Mouse (Mus musculus): Measurements from ENCODE around the gene Edem2. TPM values are rescaled to one million over a fixed set of nuclear protein-coding genes. Genes with fewer than 3 reads are reported as not detected.

Edem2 gene
- polyA plus RNA-seq, 1 experiment: 44.9 TPM

- Histone ChIP-seq H3K27me3 (replicated peaks; ENCODE audit: control insufficient read depth, insufficient read depth, low read length) (no peaks in the 10 kb centered on the region), H3K4me1 (ENCODE audit: control insufficient read depth, insufficient read depth, low read length) (no peaks in the 10 kb centered on the region), H3K4me3 (ENCODE audit: insufficient read depth, low read depth, low read length) (no peak overlapping the region), H3K27ac (ENCODE audit: insufficient read depth, low read depth, low read length) (no peak overlapping the region), H3K36me3 (ENCODE audit: control insufficient read depth, insufficient read depth, low read length) (peaks cover 3% of the 10 kb centered on the region)
- WGBS: 64% methylated on average over 6 of the region's 6 CpGs
- TF ChIP-seq CTCF (conservative IDR thresholded peaks at IDR 0.05; ENCODE audit: insufficient read depth, insufficient read length, low read depth, low read length): no peak
- TF ChIP-seq POLR2A (IDR thresholded peaks at IDR 0.05; ENCODE audit: low read depth, low read length): no peak
- DNase-seq: no peak
These were observed 65.3 kb downstream of the Edem2 start for GRCm38 (mm10) chr2:155663910-155664460.

- TF ChIP-seq CTCF (conservative IDR thresholded peaks at IDR 0.05; ENCODE audit: insufficient read depth, insufficient read length, low read depth, low read length) (peak; percentile 68), POLR2A (IDR thresholded peaks at IDR 0.05; ENCODE audit: low read depth, low read length) (no peak)
- H3K27ac ChIP-seq (ENCODE audit: insufficient read depth, low read depth, low read length): no peak overlapping the region
- H3K27me3 ChIP-seq (replicated peaks; ENCODE audit: control insufficient read depth, insufficient read depth, low read length): no peaks in the 10 kb centered on the region
- H3K4me3 ChIP-seq (ENCODE audit: insufficient read depth, low read depth, low read length): no peak overlapping the region
- WGBS: 15% methylated on average over 5 of the region's 5 CpGs
- H3K4me1 ChIP-seq (ENCODE audit: control insufficient read depth, insufficient read depth, low read length): no peaks in the 10 kb centered on the region
- peak; percentile 62 for DNase-seq
- peaks cover 3% of the 10 kb centered on the region for H3K36me3 ChIP-seq (ENCODE audit: control insufficient read depth, insufficient read depth, low read length)
These were observed 66.2 kb downstream of the Edem2 start for GRCm38 (mm10) chr2:155663097-155663496.

- peaks cover 2% of the 10 kb centered on the region for H3K36me3 ChIP-seq (ENCODE audit: control insufficient read depth, insufficient read depth, low read length)
These were observed 66.9 kb downstream of the Edem2 start for GRCm38 (mm10) chr2:155662390-155662789.

GRCm38 (mm10) chr2:155655759-155656372, 73.4 kb downstream of the Edem2 start:
- peaks cover 9% of the 10 kb centered on the region for H3K36me3 ChIP-seq (ENCODE audit: control insufficient read depth, insufficient read depth, low read length)
- no peaks in the 10 kb centered on the region for H3K4me1 ChIP-seq (ENCODE audit: control insufficient read depth, insufficient read depth, low read length)
- DNase-seq: no peak
- H3K27ac ChIP-seq (ENCODE audit: insufficient read depth, low read depth, low read length): no peak overlapping the region
- WGBS: 88% methylated on average over 6 of the region's 6 CpGs
- no peak for TF ChIP-seq POLR2A (IDR thresholded peaks at IDR 0.05; ENCODE audit: low read depth, low read length)
- TF ChIP-seq CTCF (conservative IDR thresholded peaks at IDR 0.05; ENCODE audit: insufficient read depth, insufficient read length, low read depth, low read length): no peak
- no peaks in the 10 kb centered on the region for H3K27me3 ChIP-seq (replicated peaks; ENCODE audit: control insufficient read depth, insufficient read depth, low read length)
- H3K4me3 ChIP-seq (ENCODE audit: insufficient read depth, low read depth, low read length): no peak overlapping the region

More at GRCm38 (mm10) chr2:155662390-155662789, 66.9 kb downstream of the Edem2 start:
- Histone ChIP-seq H3K4me1 (ENCODE audit: control insufficient read depth, insufficient read depth, low read length) (no peaks in the 10 kb centered on the region), H3K27me3 (replicated peaks; ENCODE audit: control insufficient read depth, insufficient read depth, low read length) (no peaks in the 10 kb centered on the region), H3K27ac (ENCODE audit: insufficient read depth, low read depth, low read length) (no peak overlapping the region), H3K4me3 (ENCODE audit: insufficient read depth, low read depth, low read length) (no peak overlapping the region)
- TF ChIP-seq CTCF (conservative IDR thresholded peaks at IDR 0.05; ENCODE audit: insufficient read depth, insufficient read length, low read depth, low read length): no peak
- WGBS: 98% methylated on average over 5 of the region's 5 CpGs
- no peak for DNase-seq

GRCm38 (mm10) chr2:155652618-155653017, 76.7 kb downstream of the Edem2 start:
- WGBS: 90% methylated on average over 5 of the region's 5 CpGs
- Histone ChIP-seq H3K4me1 (ENCODE audit: control insufficient read depth, insufficient read depth, low read length) (no peaks in the 10 kb centered on the region), H3K27ac (ENCODE audit: insufficient read depth, low read depth, low read length) (no peak overlapping the region), H3K27me3 (replicated peaks; ENCODE audit: control insufficient read depth, insufficient read depth, low read length) (no peaks in the 10 kb centered on the region), H3K36me3 (ENCODE audit: control insufficient read depth, insufficient read depth, low read length) (peaks cover 13% of the 10 kb centered on the region), H3K4me3 (ENCODE audit: insufficient read depth, low read depth, low read length) (no peak overlapping the region)
- TF ChIP-seq CTCF (conservative IDR thresholded peaks at IDR 0.05; ENCODE audit: insufficient read depth, insufficient read length, low read depth, low read length) (no peak), POLR2A (IDR thresholded peaks at IDR 0.05; ENCODE audit: low read depth, low read length) (no peak)
- no peak for DNase-seq

Other genes with a start within 250 kb of the Edem2 start
- gene Acss2, start 211.5 kb downstream of the Edem2 start, polyA plus RNA-seq (2012; rRNA removed): 149 and 173 TPM in 2 replicates
- gene Ggt7, start 211.2 kb downstream of the Edem2 start, polyA plus RNA-seq (2012; rRNA removed): 2.4 and 4.8 TPM in 2 replicates
- gene Gss, start 136.7 kb downstream of the Edem2 start, polyA plus RNA-seq (2012; rRNA removed): 248 and 308 TPM in 2 replicates
- 0.05 TPM in 1 of 2 replicates, not detected in the other for gene Myh7b, start 118.3 kb downstream of the Edem2 start, polyA plus RNA-seq (2012; rRNA removed)
- gene Trpc4ap, start 37.1 kb downstream of the Edem2 start, polyA plus RNA-seq (2012; rRNA removed): 110 and 141 TPM in 2 replicates
- not detected in 2 replicates for gene Gm17581, start 6.4 kb upstream of the Edem2 start, polyA plus RNA-seq (2012; rRNA removed)
- 3.6 and 3.9 TPM in 2 replicates for gene Procr, start 21.6 kb upstream of the Edem2 start, polyA plus RNA-seq (2012; rRNA removed)
- 0.12 and 0.14 TPM in 2 replicates for gene Mmp24, start 45.9 kb upstream of the Edem2 start, polyA plus RNA-seq (2012; rRNA removed)
- 56.4 and 69.9 TPM in 2 replicates for gene BC029722, start 90.0 kb upstream of the Edem2 start, polyA plus RNA-seq (2012; rRNA removed)
- 108 and 113 TPM in 2 replicates for gene Eif6, start 97.5 kb upstream of the Edem2 start, polyA plus RNA-seq (2012; rRNA removed)
- gene Fam83c, start 105.4 kb upstream of the Edem2 start, polyA plus RNA-seq (2012; rRNA removed): 0.03 TPM in 1 of 2 replicates, not detected in the other
- gene Uqcc1, start 200.8 kb upstream of the Edem2 start, polyA plus RNA-seq (2012; rRNA removed): 64.1 and 74.9 TPM in 2 replicates
- gene Gm15557, start 211.3 kb upstream of the Edem2 start, polyA plus RNA-seq (2012; rRNA removed): not detected in 2 replicates
- 0.29 and 0.41 TPM in 2 replicates for gene Gdf5, start 215.9 kb upstream of the Edem2 start, polyA plus RNA-seq (2012; rRNA removed)
- gene Cep250, start 227.0 kb upstream of the Edem2 start, polyA plus RNA-seq (2012; rRNA removed): 6.6 and 6.9 TPM in 2 replicates

Data from kidney, adult 2 months (tissue).